Mouse (Mus musculus) layer of hippocampus, postnatal 10 days (tissue): ENCODE data around the gene Pigz. TPM values are rescaled to one million over a fixed set of nuclear protein-coding genes. Genes with fewer than 3 reads are reported as not detected.

Experiments
- DNase-seq, 2 experiments: peaks; one replicate each; pipeline ENCODE4 v3.0.0; 2021; ENCODE audit warnings: low spot score in 2 of 2
- long read RNA-seq: library from polyadenylated mRNA; stranded (forward); transcript quantifications from one replicate; pipeline ENCODE4 v2.0.0, GENCODE M21; 2023
- total RNA-seq, 2 experiments: library from RNA; stranded (reverse); gene quantifications; 2 replicates each; pipeline ENCODE4 v1.2.3; 2021

Gene Pigz
- 1 to 10 TPM; 6.9 to 7.0 TPM for total RNA-seq
- long read RNA-seq, partial matches to known transcripts, result 0 of 5 reads
- long read RNA-seq, other reads (novel, unspliced or antisense), result 4 of 5 reads

DNA sequence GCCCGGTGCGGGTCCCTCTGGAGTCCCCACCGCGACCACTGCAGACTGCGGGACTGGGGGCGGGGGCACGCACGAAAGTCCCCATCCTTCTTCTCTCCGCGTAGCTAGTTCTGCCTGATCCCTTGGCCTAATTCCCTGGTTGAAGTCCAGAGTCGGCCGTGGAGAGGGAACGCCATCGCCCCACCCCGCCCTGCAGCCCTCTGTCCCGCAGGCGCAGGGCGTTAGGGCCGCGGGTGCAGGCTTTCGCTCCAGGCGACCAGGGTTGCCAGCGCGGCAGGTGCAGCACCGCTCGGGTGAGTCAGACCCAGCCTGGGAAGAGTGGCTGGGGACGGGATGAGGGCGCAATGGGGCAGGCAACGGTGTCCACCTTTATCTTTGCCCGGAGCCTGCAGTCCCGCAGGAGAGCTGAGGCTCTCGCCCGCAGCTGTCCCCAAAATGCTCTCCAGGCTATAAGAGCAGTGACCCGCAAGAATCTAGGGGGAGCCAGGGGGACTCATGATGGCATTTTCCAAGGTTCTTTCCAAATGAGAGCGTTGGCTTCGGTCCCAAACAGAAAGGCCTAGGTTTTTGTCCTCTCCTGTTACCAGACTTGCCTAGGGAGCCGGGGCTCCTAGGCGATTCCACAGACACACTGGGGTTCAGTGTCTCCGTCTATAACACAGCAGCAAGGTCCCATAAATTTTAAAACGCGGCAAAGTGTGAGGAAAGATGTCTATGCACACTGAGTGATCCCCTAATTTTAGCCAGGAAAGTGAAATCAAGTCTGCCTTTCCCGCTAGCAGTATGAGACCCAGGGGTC, at the start of gene Pigz:
TSS of gene Pigz (plus strand) at position 101 of the 799 bp plus-strand sequence.
- peak; percentile 66 to 68 for DNase-seq

DNA sequence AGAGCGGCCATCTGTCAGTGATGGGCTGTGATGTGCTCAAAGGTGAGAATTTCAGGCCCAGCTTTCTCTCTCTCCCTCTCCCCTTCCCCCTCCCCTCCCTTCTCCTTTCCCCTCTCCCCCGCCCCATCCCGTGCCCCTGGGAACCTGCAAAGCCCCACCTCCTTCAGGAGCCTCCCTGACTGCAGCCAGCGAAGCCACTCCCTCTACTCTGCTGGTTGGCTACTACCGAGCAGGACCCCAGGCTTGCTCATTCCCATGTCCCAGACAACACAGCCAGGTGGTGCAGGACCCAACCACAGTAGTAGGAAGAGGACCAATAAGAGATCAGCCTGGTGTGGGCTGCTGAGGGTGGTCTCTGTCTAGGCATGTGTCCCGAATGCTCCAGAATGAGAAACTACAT, 49.7 kb upstream of the Pigz start:
- DNase-seq, result no peak

DNA sequence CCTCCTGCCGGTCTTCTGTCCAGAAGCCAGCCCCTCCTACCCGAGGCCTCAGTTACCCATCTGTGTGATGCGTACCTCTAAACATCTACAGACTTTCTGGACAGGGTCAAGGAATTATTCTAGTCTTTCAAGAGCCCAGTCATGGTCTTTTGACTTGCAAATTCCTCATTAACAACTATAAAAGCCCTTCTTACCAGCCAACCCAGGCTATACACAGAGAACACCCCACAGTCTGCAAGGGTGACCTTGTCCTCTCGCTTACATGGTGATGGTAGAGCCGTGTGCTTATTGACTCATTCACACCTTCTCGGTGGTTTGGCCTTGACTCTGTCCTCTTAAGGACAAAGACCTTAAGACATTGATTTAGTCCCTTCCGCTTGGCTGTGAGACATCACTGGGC, 42.7 kb upstream of the Pigz start:
- no peak for DNase-seq

DNA sequence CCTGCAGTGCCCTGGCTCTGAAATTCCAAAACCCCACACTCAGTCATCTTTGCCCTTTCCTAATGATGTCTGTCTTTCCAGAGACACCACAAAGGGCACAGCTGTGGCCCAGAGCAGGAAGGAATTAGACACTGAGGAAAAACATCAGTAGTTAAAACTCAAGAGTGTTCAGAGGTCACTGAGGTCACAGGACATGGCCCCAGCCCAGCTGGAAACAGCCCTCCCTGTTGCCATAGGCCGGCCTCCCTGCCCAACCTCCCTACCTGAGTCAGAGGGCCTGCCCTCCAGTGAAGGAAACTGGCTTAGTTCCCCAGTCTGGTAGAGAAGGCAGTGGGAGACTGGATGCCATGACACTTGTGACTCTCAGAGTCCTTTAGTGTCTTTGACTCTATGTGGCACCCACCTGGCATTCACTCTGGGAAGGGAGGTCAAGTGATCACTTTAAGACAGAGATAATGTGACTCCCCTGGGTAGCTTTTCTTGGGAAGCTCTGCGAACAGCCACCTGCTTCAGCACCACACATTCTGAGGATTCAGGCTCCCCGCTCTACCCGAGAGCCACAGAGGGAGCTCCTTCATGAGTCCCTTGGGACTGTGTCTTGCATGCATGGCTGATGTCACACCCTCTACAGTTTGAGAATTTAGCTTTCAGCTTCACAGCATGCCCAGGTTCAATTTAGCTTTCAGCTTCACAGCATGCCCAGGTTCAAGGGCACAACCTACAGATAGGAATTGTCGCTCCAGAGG, 40.1 kb upstream of the Pigz start:
- no peak for DNase-seq

DNA sequence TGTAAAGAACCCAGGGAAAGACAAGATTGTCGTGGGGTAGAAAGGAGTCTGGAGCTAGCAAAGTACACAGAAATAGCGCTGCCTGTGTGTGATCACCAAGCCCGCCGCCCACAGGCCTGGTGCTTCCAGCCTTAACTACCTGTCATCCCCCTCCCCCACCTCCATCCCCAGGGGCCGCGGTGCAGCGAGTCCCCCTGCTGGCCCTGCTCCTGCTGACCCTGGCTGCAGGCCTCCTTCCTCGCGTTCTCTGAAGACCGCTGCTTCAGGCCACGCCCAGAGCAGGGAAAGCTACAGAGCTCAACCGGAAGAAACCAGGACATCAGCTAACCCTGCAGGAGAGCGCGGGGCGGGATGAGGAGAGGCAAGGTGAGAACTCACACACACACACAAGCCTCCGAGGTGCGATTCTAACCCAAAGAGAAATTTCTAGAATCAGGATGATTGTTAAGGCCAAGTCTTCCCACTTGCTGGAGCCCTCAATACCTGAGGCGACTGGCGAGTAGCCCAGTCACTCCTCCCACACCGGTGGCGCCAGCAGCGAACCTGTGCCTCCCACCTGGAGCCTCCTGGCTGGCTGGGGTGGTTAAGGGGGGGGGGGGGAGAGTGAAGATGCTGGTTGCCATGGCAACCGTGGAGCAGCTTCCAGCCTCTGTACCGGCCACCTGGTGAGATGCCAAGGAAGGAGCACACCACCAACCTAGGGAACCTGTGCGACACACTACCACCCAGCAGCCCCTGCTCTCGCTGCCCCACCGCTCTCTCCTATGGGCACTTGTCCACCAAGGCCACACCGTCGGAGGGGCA, 36.5 kb upstream of the Pigz start:
- peak in 1 of 2 experiments; percentile 57 for DNase-seq

DNA sequence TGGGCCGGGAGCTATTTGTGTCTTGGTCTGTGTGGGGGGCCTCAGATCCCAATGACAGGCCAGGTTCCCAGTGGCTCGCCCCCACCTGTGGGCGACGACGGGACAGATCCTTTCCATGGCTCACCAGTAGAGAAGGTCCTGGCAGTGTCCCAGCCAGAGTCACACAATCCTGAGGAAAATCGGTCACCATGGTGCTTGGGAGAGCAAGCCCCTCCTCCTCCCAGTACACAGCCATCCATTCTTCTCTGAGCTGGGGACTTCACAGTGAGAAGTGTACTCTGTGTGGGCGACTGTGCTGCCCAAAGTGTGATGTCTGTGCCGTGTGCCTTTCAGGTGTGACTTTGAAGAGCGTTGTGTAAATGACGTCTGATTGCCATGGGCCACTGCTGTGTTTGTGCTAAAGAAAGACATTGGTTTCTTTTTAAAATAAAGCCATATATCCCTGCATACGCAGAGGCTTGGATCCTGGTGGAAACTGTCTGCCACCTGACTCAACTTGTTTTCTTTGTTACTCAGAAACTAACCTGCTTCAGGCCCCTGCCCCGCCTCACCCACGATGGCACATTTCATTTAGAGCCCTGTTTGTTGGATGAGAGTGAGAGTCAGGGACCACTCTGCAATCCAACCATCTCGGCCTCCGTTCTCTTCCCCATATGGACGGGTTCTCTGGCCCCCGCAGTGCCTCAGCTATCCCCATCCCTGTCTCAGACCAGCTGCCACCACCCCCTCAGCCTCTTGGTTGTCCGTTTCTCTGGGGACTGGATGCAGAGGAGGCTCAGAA, 34.9 kb upstream of the Pigz start:
- DNase-seq, result peak; percentile 70 to 78

DNA sequence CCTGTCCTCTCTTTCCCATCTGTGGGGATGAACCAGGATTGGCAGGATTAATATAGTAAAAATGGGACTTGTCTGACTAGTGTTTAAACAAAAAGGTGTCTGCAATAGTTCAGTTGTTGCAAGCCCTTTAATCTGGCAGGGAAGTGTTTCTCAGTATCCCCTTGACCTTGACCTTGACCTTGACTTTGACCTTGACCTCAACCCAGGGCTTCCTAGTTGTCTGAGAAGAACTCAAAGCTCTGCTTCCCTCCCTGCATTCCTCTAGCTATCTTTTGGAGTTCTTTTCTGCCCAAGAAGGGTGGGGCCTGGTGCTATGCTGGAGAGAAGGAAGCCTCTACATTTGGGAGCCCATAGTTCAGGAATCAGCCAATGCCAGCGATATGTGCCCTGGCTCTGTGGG, 31.8 kb upstream of the Pigz start:
- no peak for DNase-seq

DNA sequence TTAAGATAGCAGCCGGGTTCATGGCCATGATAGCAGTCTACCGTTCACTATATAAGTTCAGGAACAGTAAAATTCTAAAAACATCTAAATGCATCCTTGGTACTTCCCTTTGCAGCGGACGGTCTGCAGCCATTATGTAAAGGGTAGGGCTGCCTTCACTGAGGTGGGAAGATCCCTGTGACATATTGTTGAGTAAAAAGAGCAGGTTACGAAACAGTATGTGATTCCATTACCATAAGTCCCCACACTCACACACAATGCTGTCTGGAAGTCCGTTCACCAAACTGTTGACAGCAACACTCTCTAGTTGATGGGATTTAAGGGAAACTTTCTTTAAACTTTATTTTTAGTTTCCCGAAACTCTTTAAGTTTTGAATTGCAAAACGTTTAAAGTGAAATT, 30.4 kb upstream of the Pigz start:
- DNase-seq, result no peak

DNA sequence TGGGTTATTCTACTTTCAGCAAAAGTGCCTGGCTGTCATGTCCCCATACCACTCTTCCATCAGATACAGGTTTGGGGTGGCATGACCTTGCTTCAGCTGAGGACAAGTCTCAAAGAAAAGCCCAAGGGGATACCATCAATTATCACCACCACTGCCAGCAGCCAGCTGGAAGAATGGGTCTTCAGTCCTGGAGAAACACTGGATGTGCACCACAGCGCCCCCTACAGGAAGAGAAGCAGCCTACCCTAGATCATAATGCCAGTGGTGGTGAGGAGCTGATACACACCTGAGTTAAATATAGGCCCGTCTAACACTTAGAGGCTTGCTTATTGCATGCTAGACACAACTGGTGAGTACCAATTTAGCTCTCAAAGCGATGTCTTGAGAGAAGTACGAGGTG, 28.3 kb upstream of the Pigz start:
- no peak for DNase-seq

DNA sequence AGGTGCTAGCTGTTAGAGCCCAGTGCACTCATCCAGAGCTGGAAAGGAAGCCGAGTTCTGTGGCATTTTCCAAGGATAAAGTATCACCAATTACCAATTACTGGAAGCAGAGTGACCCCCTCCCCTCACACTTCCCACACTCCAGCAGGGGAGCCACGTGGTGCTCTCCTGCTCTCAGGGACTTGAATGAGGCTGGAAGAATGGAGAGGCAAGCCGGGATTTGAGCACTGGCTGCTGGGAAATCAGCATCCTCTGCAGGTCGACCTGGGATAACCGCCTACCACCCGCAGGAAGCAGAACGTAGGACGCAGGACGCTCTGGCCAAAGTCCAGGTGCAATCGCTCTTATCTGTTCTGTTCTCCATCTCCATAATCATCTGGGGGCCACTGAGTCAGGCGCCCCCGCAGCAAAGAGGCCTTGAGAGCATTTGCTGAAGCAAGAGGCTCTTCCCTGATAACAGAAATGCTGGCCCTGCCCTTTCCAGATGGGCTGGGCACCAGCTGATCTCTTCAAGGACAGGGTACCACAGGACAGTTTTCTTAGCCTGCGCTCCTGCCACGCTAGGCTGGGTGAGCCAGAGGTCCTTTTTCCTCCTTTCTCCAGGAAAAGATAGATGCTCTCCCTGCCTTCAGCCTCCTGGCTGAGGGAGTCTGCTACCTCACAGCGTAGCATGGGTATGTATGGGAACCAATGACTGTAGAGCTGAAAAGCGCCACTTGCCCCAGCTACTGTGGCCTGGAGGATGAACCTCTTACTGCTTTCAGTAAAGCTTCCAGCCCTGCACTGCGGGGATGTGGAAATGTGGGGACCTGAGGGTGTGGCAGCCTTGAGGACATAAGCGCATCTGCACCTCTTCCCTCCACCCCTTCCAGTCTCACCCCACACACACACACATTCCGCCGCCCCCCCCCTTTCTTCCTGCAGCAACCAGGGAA, 27.5 kb upstream of the Pigz start:
- no peak for DNase-seq

DNA sequence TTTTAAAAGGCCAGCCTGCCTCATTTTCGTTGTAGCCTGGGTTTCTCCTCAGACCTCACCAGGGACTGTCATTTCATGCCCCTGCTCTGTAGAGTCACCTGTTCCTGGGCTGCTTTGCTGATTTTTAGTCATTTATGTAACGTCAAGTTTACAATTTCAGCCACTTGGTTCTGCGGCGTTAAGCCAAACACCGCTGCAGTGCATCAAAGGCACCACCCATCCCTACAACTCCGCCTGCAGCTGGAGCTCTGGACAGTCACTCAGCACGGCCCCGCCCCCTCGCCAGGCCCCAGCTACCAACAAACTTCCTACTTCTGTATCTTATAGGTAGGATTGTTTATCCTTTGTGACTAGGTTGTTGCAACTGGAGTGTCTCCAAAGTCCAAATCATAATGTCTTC, 26.8 kb upstream of the Pigz start:
- DNase-seq, result peak in 1 of 2 experiments; percentile 28

DNA sequence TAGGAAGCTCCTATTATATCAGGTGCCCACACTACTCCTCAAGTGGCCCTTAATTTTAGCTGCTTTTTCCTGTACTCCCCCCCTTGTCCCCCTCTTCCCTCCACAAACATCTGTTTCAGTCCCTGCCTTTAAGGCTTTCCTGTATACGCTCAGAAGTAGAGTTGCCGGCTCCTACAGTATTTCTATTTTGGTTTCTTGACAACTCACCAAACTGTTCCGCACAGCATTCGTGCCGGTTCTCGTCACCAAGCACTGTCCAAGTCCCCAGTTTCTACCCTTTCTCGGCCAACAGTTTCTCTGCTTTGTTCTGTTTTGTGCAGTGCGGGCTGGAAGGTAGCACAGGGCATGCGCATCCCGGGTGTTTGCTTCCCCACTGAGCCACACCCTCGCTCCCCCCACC, 24.7 kb upstream of the Pigz start:
- DNase-seq, result no peak

DNA sequence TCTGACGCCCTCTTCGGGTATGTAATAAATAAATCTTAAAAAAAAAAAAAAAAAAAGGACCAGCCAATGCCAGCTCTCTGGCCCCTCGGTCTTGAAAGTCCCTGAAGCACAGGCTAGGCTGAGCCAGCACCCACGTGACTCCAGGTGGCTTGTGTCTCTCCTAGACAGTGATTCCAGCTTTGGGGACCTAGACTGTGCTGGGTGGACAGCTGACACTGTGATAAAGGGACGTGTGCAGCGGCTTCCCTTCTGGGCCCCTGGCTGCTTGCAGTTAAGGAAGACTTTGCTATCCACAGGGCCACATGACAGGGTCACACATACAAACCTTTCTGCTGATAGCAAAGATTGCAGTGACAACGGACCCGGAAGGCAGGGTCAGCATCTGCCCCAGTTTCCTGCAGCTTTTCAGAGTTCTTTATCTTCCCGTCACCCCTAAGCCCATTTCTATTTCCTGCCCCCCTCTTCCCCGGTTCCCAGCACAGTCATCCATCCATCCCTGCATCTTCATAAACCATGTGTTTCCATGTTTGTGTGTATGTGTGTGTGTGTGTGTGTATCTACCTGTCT, 23.3 kb upstream of the Pigz start:
- DNase-seq, result no peak

DNA sequence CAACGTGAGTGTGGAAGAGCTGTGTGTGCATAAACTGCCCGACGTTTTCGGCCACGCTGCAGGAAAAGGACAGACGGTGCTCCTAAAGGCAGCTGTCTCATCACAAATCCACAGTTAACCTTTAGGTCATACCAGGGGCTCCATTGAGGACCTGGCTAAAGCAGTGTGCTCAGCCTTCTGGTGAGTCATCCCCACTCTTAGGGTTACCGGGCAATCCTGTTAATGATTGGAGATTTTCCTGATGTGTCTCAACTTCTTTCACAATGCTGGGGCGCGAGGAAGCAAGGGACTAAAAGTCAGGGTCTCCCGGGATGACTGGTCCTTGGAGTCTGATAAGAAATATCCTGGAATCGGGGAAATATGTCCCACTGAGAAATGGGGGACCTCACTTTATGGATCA, 15.9 kb upstream of the Pigz start:
- no peak for DNase-seq

DNA sequence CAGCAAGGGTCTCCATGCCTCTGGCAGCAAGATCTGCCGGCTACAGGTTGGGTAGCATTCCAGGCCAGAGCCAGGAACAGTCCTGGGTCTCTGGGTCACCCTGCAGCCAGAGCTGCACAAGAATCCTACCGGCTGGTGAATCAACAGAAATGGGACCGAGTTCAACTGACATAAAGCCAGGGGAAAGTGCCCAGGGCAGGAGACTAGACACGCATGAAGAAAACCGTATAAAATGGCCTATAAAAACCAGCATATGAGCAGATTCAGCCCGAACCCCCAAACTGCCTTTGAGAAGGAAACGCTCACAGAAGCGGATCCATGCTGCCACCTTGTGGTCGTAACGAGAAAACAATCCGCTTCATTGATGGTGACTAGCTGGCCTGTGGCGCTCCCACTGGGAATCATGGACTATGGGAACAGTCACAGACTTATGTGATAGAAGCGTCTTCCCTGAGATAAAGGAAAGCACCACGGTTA, 15.4 kb upstream of the Pigz start:
- DNase-seq, result peak; percentile 87 to 92

DNA sequence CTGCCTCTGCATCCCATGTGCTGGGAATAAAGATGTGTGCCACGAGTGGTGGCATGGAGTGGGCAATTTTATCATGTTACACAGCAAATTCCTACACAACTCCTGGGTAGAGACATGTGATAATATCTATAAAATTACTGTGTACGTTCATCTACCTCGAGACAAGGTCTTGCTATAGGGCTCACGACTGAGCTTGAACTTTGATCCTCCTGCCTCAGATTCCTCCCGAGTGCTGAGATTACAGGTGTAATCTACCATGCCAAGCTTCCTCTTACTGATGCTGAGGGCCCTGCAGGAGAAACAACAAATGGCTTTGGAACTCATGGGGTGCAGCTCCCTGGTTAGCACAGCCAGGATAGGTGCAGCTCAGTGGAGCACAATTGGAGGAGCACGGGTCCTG, 9.3 kb upstream of the Pigz start:
- DNase-seq, result no peak

DNA sequence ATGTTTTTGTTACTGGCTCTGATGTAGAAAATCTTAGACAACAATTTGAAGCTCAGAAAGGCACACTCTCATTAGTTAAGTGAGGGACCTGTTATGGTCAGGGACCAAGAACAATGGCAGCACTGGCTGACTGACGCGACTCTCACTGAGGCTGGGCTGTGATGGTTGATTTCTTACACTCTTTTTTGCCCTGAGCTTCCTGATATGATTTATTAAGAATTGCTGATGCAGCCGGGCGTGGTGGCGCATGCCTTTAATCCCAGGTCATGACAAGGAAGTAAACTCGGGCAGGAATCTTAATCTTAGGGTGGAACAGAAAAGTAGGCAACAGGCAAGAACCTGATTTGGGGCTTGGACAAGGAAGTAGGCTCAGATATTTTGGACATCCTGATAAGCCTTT, 7.6 kb upstream of the Pigz start:
- no peak for DNase-seq

DNA sequence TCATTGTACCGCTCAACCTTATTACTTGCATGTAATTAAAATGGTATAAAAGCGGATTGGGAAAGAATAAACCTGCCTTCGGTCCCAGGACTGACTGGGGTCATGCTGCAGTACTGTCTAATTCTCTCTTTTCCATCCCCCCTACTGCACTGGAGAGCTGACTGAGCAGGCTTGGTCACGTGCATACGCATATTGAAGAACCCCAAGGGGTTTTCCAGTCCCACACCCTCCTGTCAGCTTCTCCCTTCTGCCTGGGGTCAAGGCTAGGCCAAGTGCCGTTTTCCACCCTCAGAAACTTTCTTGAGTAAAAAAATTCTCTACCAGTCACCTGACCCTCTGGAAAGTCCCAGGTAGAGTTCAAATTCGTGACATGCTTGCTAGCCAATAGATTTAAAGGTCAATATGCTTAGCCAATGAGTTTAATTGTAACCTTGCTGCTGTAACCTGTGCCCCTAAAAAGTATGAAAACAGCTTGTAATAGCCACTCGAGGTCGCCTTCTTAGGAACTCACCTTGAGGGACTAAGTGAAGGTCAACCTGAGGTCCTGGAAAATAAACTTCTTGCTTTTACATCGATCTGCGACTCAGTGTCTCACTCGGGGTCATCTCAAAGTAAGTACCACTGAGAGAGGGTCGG, 7.0 kb upstream of the Pigz start:
- no peak for DNase-seq

DNA sequence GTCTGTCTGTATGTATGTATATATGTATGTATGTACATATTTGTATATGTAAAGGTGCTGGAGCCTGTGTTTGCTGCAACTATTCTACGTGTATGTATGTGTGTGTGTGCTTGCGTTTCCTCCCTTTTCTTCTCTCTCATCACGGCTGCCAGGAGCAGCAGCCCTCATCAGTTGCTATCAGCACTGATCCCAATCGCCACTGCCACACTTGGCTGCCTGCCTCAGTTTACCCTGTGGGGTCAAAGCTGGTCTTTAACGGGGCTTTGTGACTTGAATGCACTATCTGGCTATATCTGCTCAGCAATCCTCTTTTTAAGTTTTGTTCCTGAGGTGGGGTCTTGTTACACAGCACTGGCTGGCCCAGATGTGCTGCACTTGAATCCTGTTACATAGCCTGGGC, 6.2 kb upstream of the Pigz start:
- DNase-seq, result no peak
